Mouse (Mus musculus) right cerebral cortex, postnatal 25 days (tissue): Measurements from ENCODE around the gene Add2.
"Not testable (repeated sequence)": the region's sequence is repeated elsewhere in the genome, so short reads cannot be mapped to it uniquely, and the experiment has no call there.

Experiments
- DNase-seq: peaks from one replicate; pipeline ENCODE4 v3.0.0; 2022

Gene Add2

GRCm38 (mm10) chr6:86028601-86029322 is at the start of gene Add2:
Gene Add2 (plus strand): TSS chr6:86028681.
- DNase-seq: peak; percentile 73

GRCm38 (mm10) chr6:85978736-85979135 is 49.7 kb upstream of the Add2 start:
- DNase-seq: not testable (repeated sequence)

GRCm38 (mm10) chr6:85984351-85984750 is 44.1 kb upstream of the Add2 start:
- no peak for DNase-seq

GRCm38 (mm10) chr6:85989570-85989969 is 38.9 kb upstream of the Add2 start:
- not testable (repeated sequence) for DNase-seq

GRCm38 (mm10) chr6:85990774-85991173 is 37.7 kb upstream of the Add2 start:
- DNase-seq: not testable (repeated sequence)

GRCm38 (mm10) chr6:86003405-86003925 is 25.0 kb upstream of the Add2 start:
- no peak for DNase-seq

- peak; percentile 58 for DNase-seq
These were observed 24.0 kb upstream of the Add2 start for GRCm38 (mm10) chr6:86004271-86005148.

GRCm38 (mm10) chr6:86009980-86010379 is 18.5 kb upstream of the Add2 start:
- peak; percentile 68 for DNase-seq

GRCm38 (mm10) chr6:86014812-86015211 is 13.7 kb upstream of the Add2 start:
- not testable (repeated sequence) for DNase-seq

- DNase-seq: no peak
These were observed 12.6 kb upstream of the Add2 start, which contains the start of gene Figla for GRCm38 (mm10) chr6:86015871-86016270. Gene Figla (plus strand): TSS chr6:86016171.

- no peak for DNase-seq
These were observed 11.6 kb upstream of the Add2 start for GRCm38 (mm10) chr6:86016793-86017350.

GRCm38 (mm10) chr6:86019415-86020237 is 8.9 kb upstream of the Add2 start:
- no peak for DNase-seq

GRCm38 (mm10) chr6:86020948-86021347 is 7.5 kb upstream of the Add2 start:
- DNase-seq: no peak

- no peak for DNase-seq
These were observed 1.7 kb upstream of the Add2 start for GRCm38 (mm10) chr6:86026632-86027292.

- no peak for DNase-seq
These were observed 331 bp upstream of the Add2 start for GRCm38 (mm10) chr6:86028150-86028549.

- no peak for DNase-seq
These were observed 837 bp downstream of the Add2 start for GRCm38 (mm10) chr6:86029323-86029713.

GRCm38 (mm10) chr6:86031527-86031926 is 3.0 kb downstream of the Add2 start:
- DNase-seq: no peak

- no peak for DNase-seq
These were observed 5.2 kb downstream of the Add2 start for GRCm38 (mm10) chr6:86033635-86034034.

- DNase-seq: no peak
These were observed 10.4 kb downstream of the Add2 start for GRCm38 (mm10) chr6:86038901-86039300.

GRCm38 (mm10) chr6:86040140-86040539 is 11.7 kb downstream of the Add2 start:
- no peak for DNase-seq

GRCm38 (mm10) chr6:86047510-86047909 is 19.0 kb downstream of the Add2 start:
- DNase-seq: no peak

GRCm38 (mm10) chr6:86048509-86048908 is 20.0 kb downstream of the Add2 start:
- peak; percentile 84 for DNase-seq
